Mouse (Mus musculus): ENCODE data around the gene Pdlim1. TPM values are rescaled to one million over a fixed set of nuclear protein-coding genes. Genes with fewer than 3 reads are reported as not detected.

Gene Pdlim1
- 100 to 1,000 TPM; 131 to 142 TPM for total RNA-seq (2021)
- long read RNA-seq, experiment 1, transcript Pdlim1-201 (7 exons, 2,571 nt) = major isoform, 57 of 61 reads
- long read RNA-seq, experiment 1, partial matches to known transcripts = 0 of 61 reads
- long read RNA-seq, experiment 1, other reads (novel, unspliced or antisense) = 1 of 61 reads
- long read RNA-seq, experiment 2, transcript Pdlim1-201 (7 exons, 2,571 nt) = major isoform, 74 of 81 reads
- long read RNA-seq, experiment 2, partial matches to known transcripts = 0 of 81 reads
- long read RNA-seq, experiment 2, other reads (novel, unspliced or antisense) = 5 of 81 reads

GRCm38 (mm10) chr19:40271308-40271892 lies at the start of gene Pdlim1:
Gene Pdlim1 (minus strand): TSS chr19:40271842.
- peak; percentile 85 for DNase-seq
- intact Hi-C loops (cut with DNase I; ENCODE audit: low total_unique reads) = no loop called here

- intact Hi-C loops (cut with DNase I; ENCODE audit: low total_unique reads) = no loop called here
- DNase-seq = no peak
Measured at GRCm38 (mm10) chr19:40319199-40319598, 47.6 kb upstream of the Pdlim1 start.

- no peak for DNase-seq
- intact Hi-C loops (cut with DNase I; ENCODE audit: low total_unique reads) = no loop called here
Measured at GRCm38 (mm10) chr19:40318511-40318910, 46.9 kb upstream of the Pdlim1 start.

- DNase-seq = no peak
- intact Hi-C loops (cut with DNase I; ENCODE audit: low total_unique reads) = no loop called here
Measured at GRCm38 (mm10) chr19:40317001-40317400, 45.4 kb upstream of the Pdlim1 start.

- intact Hi-C loops (cut with DNase I; ENCODE audit: low total_unique reads) = no loop called here
- no peak for DNase-seq
Measured at GRCm38 (mm10) chr19:40314252-40314651, 42.6 kb upstream of the Pdlim1 start.

GRCm38 (mm10) chr19:40311631-40312030 lies 40.0 kb upstream of the Pdlim1 start:
- intact Hi-C loops (cut with DNase I; ENCODE audit: low total_unique reads) = no loop called here

GRCm38 (mm10) chr19:40310410-40311130 lies 38.9 kb upstream of the Pdlim1 start:
- intact Hi-C loops (cut with DNase I; ENCODE audit: low total_unique reads) = no loop called here

More at GRCm38 (mm10) chr19:40311631-40312030, 40.0 kb upstream of the Pdlim1 start:
- no peak for DNase-seq

GRCm38 (mm10) chr19:40309911-40310310 lies 38.3 kb upstream of the Pdlim1 start:
- no peak for DNase-seq
- intact Hi-C loops (cut with DNase I; ENCODE audit: low total_unique reads) = no loop called here

More at GRCm38 (mm10) chr19:40310410-40311130, 38.9 kb upstream of the Pdlim1 start:
- no peak for DNase-seq

GRCm38 (mm10) chr19:40307550-40307949 lies 35.9 kb upstream of the Pdlim1 start:
- no peak for DNase-seq
- intact Hi-C loops (cut with DNase I; ENCODE audit: low total_unique reads) = no loop called here

GRCm38 (mm10) chr19:40306631-40307030 lies 35.0 kb upstream of the Pdlim1 start:
- intact Hi-C loops (cut with DNase I; ENCODE audit: low total_unique reads) = no loop called here
- DNase-seq = no peak

- intact Hi-C loops (cut with DNase I; ENCODE audit: low total_unique reads) = no loop called here
- DNase-seq = no peak
Measured at GRCm38 (mm10) chr19:40305456-40305855, 33.8 kb upstream of the Pdlim1 start.

- intact Hi-C loops (cut with DNase I; ENCODE audit: low total_unique reads) = no loop called here
- peak; percentile 24 for DNase-seq
Measured at GRCm38 (mm10) chr19:40302916-40303315, 31.3 kb upstream of the Pdlim1 start.

- DNase-seq = no peak
- intact Hi-C loops (cut with DNase I; ENCODE audit: low total_unique reads) = no loop called here
Measured at GRCm38 (mm10) chr19:40302477-40302876, 30.8 kb upstream of the Pdlim1 start.

GRCm38 (mm10) chr19:40299983-40300759 lies 28.5 kb upstream of the Pdlim1 start:
- DNase-seq = no peak
- intact Hi-C loops (cut with DNase I; ENCODE audit: low total_unique reads) = no loop called here

- intact Hi-C loops (cut with DNase I; ENCODE audit: low total_unique reads) = no loop called here
- no peak for DNase-seq
Measured at GRCm38 (mm10) chr19:40299182-40299581, 27.5 kb upstream of the Pdlim1 start.

GRCm38 (mm10) chr19:40298574-40298973 lies 26.9 kb upstream of the Pdlim1 start:
- no peak for DNase-seq
- intact Hi-C loops (cut with DNase I; ENCODE audit: low total_unique reads) = no loop called here

- intact Hi-C loops (cut with DNase I; ENCODE audit: low total_unique reads) = no loop called here
- DNase-seq = no peak
Measured at GRCm38 (mm10) chr19:40297798-40298144, 26.1 kb upstream of the Pdlim1 start.

- DNase-seq = no peak
- intact Hi-C loops (cut with DNase I; ENCODE audit: low total_unique reads) = no loop called here
Measured at GRCm38 (mm10) chr19:40297078-40297797, 25.6 kb upstream of the Pdlim1 start.

- intact Hi-C loops (cut with DNase I; ENCODE audit: low total_unique reads) = no loop called here
- no peak for DNase-seq
Measured at GRCm38 (mm10) chr19:40294231-40294630, 22.6 kb upstream of the Pdlim1 start.

Data from gastrocnemius, postnatal 14 days (tissue).